Mouse (Mus musculus) spleen, adult 2 months (tissue): ENCODE measurements around the gene Shoc2. TPM values are rescaled to one million over a fixed set of nuclear protein-coding genes. Genes with fewer than 3 reads are reported as not detected.

Experiments used
- DNase-seq, 2 experiments: peaks; one replicate each; pipeline versions ENCODE4 v3.0.0 to v3.0.0-alpha.2; 2012 to 2021; ENCODE audit warnings: low spot score in 2 of 2, low read depth in 1 of 2
- H3K27ac ChIP-seq: fragments of 200-500 bp; 2 replicates; pipeline ENCODE4 v1.5.1; 2012; ENCODE audit warnings: low read length, inconsistent platforms; ENCODE audit not compliant: insufficient read depth
- H3K27me3 ChIP-seq: fragments of 200-500 bp; 2 replicates; pipeline ENCODE4 v1.6.1; 2012; ENCODE audit warnings: mild to moderate bottlenecking, moderate library complexity, low read length, inconsistent platforms; ENCODE audit not compliant: control insufficient read depth, insufficient read depth
- H3K36me3 ChIP-seq: fragments of 200-500 bp; 2 replicates; pipeline ENCODE4 v1.6.1; 2012; ENCODE audit warnings: mild to moderate bottlenecking, low read length, inconsistent platforms; ENCODE audit not compliant: control insufficient read depth, insufficient read depth
- H3K4me1 ChIP-seq: fragments of 200-500 bp; 2 replicates; pipeline ENCODE4 v1.6.1; 2011; ENCODE audit warnings: inconsistent platforms; ENCODE audit not compliant: control insufficient read depth, insufficient read depth, insufficient read length
- H3K4me3 ChIP-seq: fragments of 200-500 bp; 2 replicates; pipeline ENCODE4 v1.5.1; 2011; ENCODE audit warnings: mild to moderate bottlenecking, inconsistent platforms; ENCODE audit not compliant: insufficient read depth, insufficient read length; ENCODE audit errors: extremely low read depth
- CTCF ChIP-seq: fragments of 200-500 bp; IDR thresholded peaks from 2 replicates; pipeline ENCODE4 v1.5.1; 2011; ENCODE audit warnings: mild to moderate bottlenecking, inconsistent platforms; ENCODE audit not compliant: insufficient read depth, insufficient read length, insufficient replicate concordance; ENCODE audit errors: extremely low read depth
- POLR2A ChIP-seq: fragments of 200-500 bp; IDR thresholded peaks from 2 replicates; pipeline ENCODE4 v1.6.1; 2011; ENCODE audit warnings: low read depth, low read length, inconsistent platforms
- WGBS: fragments of 180-500 bp; shearing (Covaris S2); methylation state at CpG from one replicate; pipeline ENCODE4 v1.1.7; 2018; 5-methylcytosine and 5-hydroxymethylcytosine counted together
- polyA plus RNA-seq: library from polyadenylated mRNA; depleted of rRNA; stranded (reverse); fragments of >200 nt; gene quantifications from 2 replicates; pipeline ENCODE4 v1.2.3, GENCODE M21; 2012; rRNA removed

The Shoc2 gene
- polyA plus RNA-seq, 1 experiment, result 5.6 TPM

GRCm38 (mm10) chr19:54068447-54068846, 124.3 kb downstream of the Shoc2 start:
- no peaks in the 10 kb centered on the region for H3K4me1 ChIP-seq
- H3K4me3 ChIP-seq, result no peak overlapping the region
- DNase-seq, result no peak
- H3K36me3 ChIP-seq, result no peaks in the 10 kb centered on the region
- H3K27ac ChIP-seq, result no peak overlapping the region
- TF ChIP-seq CTCF, result no peak
- TF ChIP-seq POLR2A, result no peak
- H3K27me3 ChIP-seq, result no peaks in the 10 kb centered on the region
- 89% methylated on average over 7 of the region's 7 CpGs for WGBS

GRCm38 (mm10) chr19:54070521-54070920, 126.4 kb downstream of the Shoc2 start:
- TF ChIP-seq POLR2A (no peak), CTCF (no peak)
- H3K27ac ChIP-seq, result no peak overlapping the region
- WGBS, result 66% methylated on average over 5 of the region's 5 CpGs
- H3K27me3 ChIP-seq, result no peaks in the 10 kb centered on the region
- H3K36me3 ChIP-seq, result no peaks in the 10 kb centered on the region
- H3K4me1 ChIP-seq, result no peaks in the 10 kb centered on the region
- DNase-seq, result no peak
- no peak overlapping the region for H3K4me3 ChIP-seq

- H3K27ac ChIP-seq, result no peak overlapping the region
- H3K4me3 ChIP-seq, result no peak overlapping the region
- 76% methylated on average over 5 of the region's 5 CpGs for WGBS
- no peaks in the 10 kb centered on the region for H3K36me3 ChIP-seq
- no peaks in the 10 kb centered on the region for H3K27me3 ChIP-seq
- TF ChIP-seq POLR2A (no peak), CTCF (no peak)
- no peak for DNase-seq
- H3K4me1 ChIP-seq, result no peaks in the 10 kb centered on the region
Observed at GRCm38 (mm10) chr19:54072233-54072800, 128.2 kb downstream of the Shoc2 start.

GRCm38 (mm10) chr19:54076362-54077349, 132.6 kb downstream of the Shoc2 start:
- DNase-seq, result no peak
- Histone ChIP-seq H3K27me3 (no peaks in the 10 kb centered on the region), H3K36me3 (no peaks in the 10 kb centered on the region), H3K4me1 (no peaks in the 10 kb centered on the region), H3K27ac (no peak overlapping the region), H3K4me3 (no peak overlapping the region)
- TF ChIP-seq POLR2A (no peak), CTCF (no peak)
- WGBS, result 69% methylated on average over 10 of the region's 10 CpGs

GRCm38 (mm10) chr19:54081303-54081702, 137.2 kb downstream of the Shoc2 start:
- H3K27ac ChIP-seq, result no peak overlapping the region
- no peaks in the 10 kb centered on the region for H3K27me3 ChIP-seq
- DNase-seq, result no peak
- H3K36me3 ChIP-seq, result no peaks in the 10 kb centered on the region
- 93% methylated on average over 9 of the region's 9 CpGs for WGBS
- no peak overlapping the region for H3K4me3 ChIP-seq
- H3K4me1 ChIP-seq, result no peaks in the 10 kb centered on the region
- no peak for TF ChIP-seq POLR2A
- TF ChIP-seq CTCF, result no peak

GRCm38 (mm10) chr19:54081716-54082165, 137.6 kb downstream of the Shoc2 start:
- H3K27me3 ChIP-seq, result no peaks in the 10 kb centered on the region
- no peak for DNase-seq
- TF ChIP-seq POLR2A, result no peak
- TF ChIP-seq CTCF, result no peak
- H3K4me3 ChIP-seq, result no peak overlapping the region
- H3K36me3 ChIP-seq, result no peaks in the 10 kb centered on the region
- H3K4me1 ChIP-seq, result no peaks in the 10 kb centered on the region
- 91% methylated on average over 9 of the region's 9 CpGs for WGBS
- H3K27ac ChIP-seq, result no peak overlapping the region

Other genes with a start within 250 kb of the Shoc2 start
- 8.7 and 9.4 TPM in 2 replicates for gene Pdcd4, start 52.1 kb upstream of the Shoc2 start, polyA plus RNA-seq
- 4.2 and 4.4 TPM in 2 replicates for gene Bbip1, start 321 bp downstream of the Shoc2 start, polyA plus RNA-seq
- 0.83 and 1.3 TPM in 2 replicates for gene Adra2a, start 99.8 kb downstream of the Shoc2 start, polyA plus RNA-seq